Mouse (Mus musculus) limb, embryonic 11.5 days (tissue): ENCODE results near the gene Fbxl18. TPM values are rescaled to one million over a fixed set of nuclear protein-coding genes. Genes with fewer than 3 reads are reported as not detected.

Experiments used
- ATAC-seq: fragments of 200-750 bp; cut with Nextera tagmentation; 2 replicates; pipeline ENCODE4 v1.8.0; 2017; ENCODE audit warnings: low read depth; ENCODE audit not compliant: insufficient number of reproducible peaks, low FRiP score, low TSS enrichment
- DNase-seq: peaks from one replicate; pipeline ENCODE4 v3.0.0-alpha.2; 2015; ENCODE audit warnings: low spot score
- H3K27ac ChIP-seq: fragments of 300-500 bp; sonication (generic); replicated peaks from 2 replicates; pipeline ENCODE4 v1.5.1; 2014; ENCODE audit warnings: low read depth, mild to moderate bottlenecking, low read length
- H3K27me3 ChIP-seq: fragments of 300-500 bp; sonication (generic); 2 replicates; pipeline ENCODE4 v1.6.1; 2014; ENCODE audit warnings: mild to moderate bottlenecking, low read length, mixed read lengths; ENCODE audit not compliant: control insufficient read depth, insufficient read depth
- H3K36me3 ChIP-seq: fragments of 300-500 bp; sonication (generic); 2 replicates; pipeline ENCODE4 v1.6.1; 2014; ENCODE audit warnings: mild to moderate bottlenecking, low read length, moderate library complexity, mixed read lengths; ENCODE audit not compliant: control insufficient read depth, insufficient read depth
- H3K4me1 ChIP-seq: fragments of 300-500 bp; sonication (generic); 2 replicates; pipeline ENCODE4 v1.6.1; 2014; ENCODE audit warnings: low read length, mixed read lengths; ENCODE audit not compliant: control insufficient read depth, insufficient read depth
- H3K4me2 ChIP-seq: fragments of 300-500 bp; sonication (generic); 2 replicates; pipeline ENCODE4 v1.6.1; 2014; ENCODE audit warnings: low read depth, mild to moderate bottlenecking, moderate library complexity; ENCODE audit not compliant: severe bottlenecking
- H3K4me3 ChIP-seq: fragments of 300-500 bp; sonication (generic); 2 replicates; pipeline ENCODE4 v1.5.1; 2014; ENCODE audit warnings: low read depth, low read length
- H3K9ac ChIP-seq: fragments of 300-500 bp; sonication (generic); 2 replicates; pipeline ENCODE4 v1.6.1; 2014; ENCODE audit warnings: mild to moderate bottlenecking, low read length
- H3K9me3 ChIP-seq: fragments of 300-500 bp; sonication (generic); 2 replicates; pipeline ENCODE4 v1.6.1; 2016; ENCODE audit warnings: low read length; ENCODE audit not compliant: control insufficient read depth
- WGBS: fragments of 180-500 bp; shearing (Covaris S2); extraction: QIAGEN DNeasy Blood & Tissue Kit; methylation state at CpG from one replicate; pipeline ENCODE4 v1.1.7; 2014; 5-methylcytosine and 5-hydroxymethylcytosine counted together
- polyA plus RNA-seq: library from polyadenylated mRNA; unstranded; fragments of >200 nt; fragmentation: Nextera tagmentation; extraction: Ambion mirVana; gene quantifications from 2 replicates; pipeline ENCODE4 v1.2.1, GENCODE M21; 2014

The Fbxl18 gene
- polyA plus RNA-seq, 1 experiment from 2014 or later = 11.1 TPM

GRCm38 (mm10) chr5:142904208-142905037 is 9.2 kb upstream of the Fbxl18 start:
- H3K27ac ChIP-seq = peak overlapping the region; percentile 100
- peak overlapping the region; percentile 84 for H3K4me2 ChIP-seq
- ATAC-seq = no peak
- H3K36me3 ChIP-seq = peaks cover 42% of the 10 kb centered on the region
- H3K4me3 ChIP-seq = peak overlapping the region; percentile 100
- WGBS = 86% methylated on average over 19 of the region's 19 CpGs
- H3K27me3 ChIP-seq = no peaks in the 10 kb centered on the region
- peaks cover 26% of the 10 kb centered on the region for H3K4me1 ChIP-seq
- H3K9me3 ChIP-seq = no peaks in the 10 kb centered on the region
- peak overlapping the region; percentile 100 for H3K9ac ChIP-seq
- no peak for DNase-seq

- ATAC-seq = no peak
- Histone ChIP-seq H3K4me1 (peaks cover 18% of the 10 kb centered on the region), H3K4me2 (peak overlapping the region; percentile 84; the same call in 1 of the 2 replicates), H3K9ac (no peak overlapping the region; the same call in 1 of the 2 replicates), H3K9me3 (no peaks in the 10 kb centered on the region), H3K27me3 (no peaks in the 10 kb centered on the region), H3K4me3 (peak overlapping the region; percentile 100; the same call in 1 of the 2 replicates), H3K27ac (peak overlapping the region; percentile 61; the same call in 1 of the 2 replicates), H3K36me3 (peaks cover 42% of the 10 kb centered on the region)
- no peak for DNase-seq
- 89% methylated on average over 14 of the region's 14 CpGs for WGBS
These were observed 8.4 kb upstream of the Fbxl18 start for GRCm38 (mm10) chr5:142903470-142904207.

- H3K4me2 ChIP-seq = no peak overlapping the region
- H3K9me3 ChIP-seq = no peaks in the 10 kb centered on the region
- no peak overlapping the region for H3K4me3 ChIP-seq
- no peaks in the 10 kb centered on the region for H3K27me3 ChIP-seq
- peaks cover 13% of the 10 kb centered on the region for H3K4me1 ChIP-seq
- no peak overlapping the region for H3K27ac ChIP-seq
- peak; percentile 61 for DNase-seq
- peaks cover 42% of the 10 kb centered on the region for H3K36me3 ChIP-seq
- 52% methylated on average over 5 of the region's 5 CpGs for WGBS
- H3K9ac ChIP-seq = no peak overlapping the region
- no peak for ATAC-seq
These were observed 7.5 kb upstream of the Fbxl18 start for GRCm38 (mm10) chr5:142902506-142903314.

GRCm38 (mm10) chr5:142901846-142902505 is 6.8 kb upstream of the Fbxl18 start:
- Histone ChIP-seq H3K27me3 (no peaks in the 10 kb centered on the region), H3K4me1 (peaks cover 9% of the 10 kb centered on the region), H3K9ac (no peak overlapping the region), H3K36me3 (peaks cover 42% of the 10 kb centered on the region), H3K9me3 (no peaks in the 10 kb centered on the region), H3K4me3 (no peak overlapping the region), H3K27ac (0 out of 2 replicates have a peak overlapping the region, but pooled peaks have one; percentile 16), H3K4me2 (no peak overlapping the region)
- 61% methylated on average over 4 of the region's 4 CpGs for WGBS
- DNase-seq (peak; percentile 63), ATAC-seq (no peak)

- no peaks in the 10 kb centered on the region for H3K9me3 ChIP-seq
- H3K4me3 ChIP-seq = no peak overlapping the region
- no peak for ATAC-seq
- H3K9ac ChIP-seq = no peak overlapping the region
- H3K27ac ChIP-seq = 0 out of 2 replicates have a peak overlapping the region, but pooled peaks have one; percentile 16
- peaks cover 42% of the 10 kb centered on the region for H3K36me3 ChIP-seq
- no peaks in the 10 kb centered on the region for H3K27me3 ChIP-seq
- no peak overlapping the region for H3K4me2 ChIP-seq
- H3K4me1 ChIP-seq = peaks cover 9% of the 10 kb centered on the region
- 89% methylated on average over 7 of the region's 7 CpGs for WGBS
- peak; percentile 67 for DNase-seq
These were observed 6.2 kb upstream of the Fbxl18 start for GRCm38 (mm10) chr5:142901355-142901802.

- ATAC-seq (no peak), DNase-seq (no peak)
- no peak overlapping the region for H3K4me3 ChIP-seq
- peaks cover 40% of the 10 kb centered on the region for H3K36me3 ChIP-seq
- no peak overlapping the region for H3K4me2 ChIP-seq
- no peak overlapping the region for H3K27ac ChIP-seq
- H3K4me1 ChIP-seq = peaks cover 9% of the 10 kb centered on the region
- H3K9me3 ChIP-seq = no peaks in the 10 kb centered on the region
- no peaks in the 10 kb centered on the region for H3K27me3 ChIP-seq
- WGBS = 79% methylated on average over 7 of the region's 7 CpGs
- no peak overlapping the region for H3K9ac ChIP-seq
These were observed 5.4 kb upstream of the Fbxl18 start for GRCm38 (mm10) chr5:142900651-142901050.

- DNase-seq = no peak
- Histone ChIP-seq H3K4me3 (no peak overlapping the region), H3K4me2 (no peak overlapping the region), H3K27me3 (no peaks in the 10 kb centered on the region), H3K4me1 (peaks cover 9% of the 10 kb centered on the region), H3K9me3 (no peaks in the 10 kb centered on the region), H3K27ac (no peak overlapping the region), H3K9ac (no peak overlapping the region), H3K36me3 (peaks cover 35% of the 10 kb centered on the region)
- ATAC-seq = no peak
- 84% methylated on average over 5 of the region's 5 CpGs for WGBS
These were observed 4.8 kb upstream of the Fbxl18 start for GRCm38 (mm10) chr5:142899932-142900533.
